Mouse (Mus musculus) embryonic facial prominence, embryonic 14.5 days (tissue): ENCODE results near the gene Nrn1. TPM values are rescaled to one million over a fixed set of nuclear protein-coding genes. Genes with fewer than 3 reads are reported as not detected.

Experiments
- ATAC-seq: fragments of 200-750 bp; cut with Nextera tagmentation; 2 replicates; pipeline ENCODE4 v1.8.0; 2017; ENCODE audit warnings: low read depth, moderate number of reproducible peaks, moderate TSS enrichment
- DNase-seq: peaks from one replicate; pipeline ENCODE4 v3.0.0-alpha.2; 2015; ENCODE audit warnings: low spot score
- H3K27ac ChIP-seq: fragments of 300-500 bp; sonication (generic); replicated peaks from 2 replicates; pipeline ENCODE4 v1.5.1; 2014; ENCODE audit warnings: low read depth, mild to moderate bottlenecking, low read length, moderate library complexity
- H3K27me3 ChIP-seq: fragments of 300-500 bp; sonication (generic); replicated peaks from 2 replicates; pipeline ENCODE4 v1.6.1; 2014; ENCODE audit warnings: low read length; ENCODE audit not compliant: control insufficient read depth, insufficient read depth
- H3K36me3 ChIP-seq: fragments of 300-500 bp; sonication (generic); 2 replicates; pipeline ENCODE4 v1.6.1; 2014; ENCODE audit warnings: low read length, mixed read lengths; ENCODE audit not compliant: control insufficient read depth, insufficient read depth
- H3K4me1 ChIP-seq: fragments of 300-500 bp; sonication (generic); 2 replicates; pipeline ENCODE4 v1.6.1; 2014; ENCODE audit warnings: antibody characterized with exemption, low read length; ENCODE audit not compliant: control insufficient read depth, insufficient read depth
- H3K4me2 ChIP-seq: fragments of 300-500 bp; sonication (generic); 2 replicates; pipeline ENCODE4 v1.6.1; 2014; ENCODE audit warnings: low read depth, mild to moderate bottlenecking, low read length, moderate library complexity, mixed read lengths
- H3K4me3 ChIP-seq: fragments of 300-500 bp; sonication (generic); 2 replicates; pipeline ENCODE4 v1.5.1; 2014; ENCODE audit warnings: low read depth, mild to moderate bottlenecking, low read length
- H3K9ac ChIP-seq: fragments of 300-500 bp; sonication (generic); 2 replicates; pipeline ENCODE4 v1.6.1; 2014; ENCODE audit warnings: low read depth, mild to moderate bottlenecking, low read length, moderate library complexity, mixed read lengths
- H3K9me3 ChIP-seq: fragments of 300-500 bp; sonication (generic); 2 replicates; pipeline ENCODE4 v1.6.1; 2016; ENCODE audit warnings: low read length; ENCODE audit not compliant: control insufficient read depth
- WGBS: fragments of 180-500 bp; shearing (Covaris S2); extraction: QIAGEN DNeasy Blood & Tissue Kit; methylation state at CpG from one replicate; pipeline ENCODE4 v1.1.7; 2014; 5-methylcytosine and 5-hydroxymethylcytosine counted together
- polyA plus RNA-seq: library from polyadenylated mRNA; unstranded; fragments of >200 nt; fragmentation: Nextera tagmentation; extraction: Ambion mirVana; gene quantifications from 2 replicates; pipeline ENCODE4 v1.2.1, GENCODE M21; 2014

Nrn1 gene
- polyA plus RNA-seq = 9.4 and 12.0 TPM in 2 replicates

- Histone ChIP-seq H3K36me3 (no peaks in the 10 kb centered on the region), H3K27me3 (peaks cover 63% of the 10 kb centered on the region), H3K9me3 (no peaks in the 10 kb centered on the region), H3K4me3 (peak within 1 kb of the TSS; percentile 44), H3K4me1 (peaks cover 18% of the 10 kb centered on the region; the same call in 1 of the 2 replicates), H3K9ac (peak within 1 kb of the TSS; percentile 32), H3K4me2 (peak within 1 kb of the TSS; percentile 79), H3K27ac (no peak within 1 kb of the TSS; the same call in 1 of the 2 replicates)
- under 1% methylated on average over 50 of the region's 50 CpGs for WGBS
- ATAC-seq (no peak), DNase-seq (no peak)
These were observed at the start of gene Nrn1 for GRCm38 (mm10) chr13:36734731-36735571. TSS of gene Nrn1 (minus strand) at chr13:36735131.

- WGBS = 61% methylated on average over 5 of the region's 5 CpGs
- Histone ChIP-seq H3K4me1 (no peaks in the 10 kb centered on the region), H3K9me3 (no peaks in the 10 kb centered on the region), H3K27me3 (no peaks in the 10 kb centered on the region), H3K4me2 (no peak overlapping the region), H3K9ac (no peak overlapping the region), H3K27ac (no peak overlapping the region), H3K4me3 (no peak overlapping the region), H3K36me3 (no peaks in the 10 kb centered on the region)
- ATAC-seq = no peak
- DNase-seq = peak; percentile 22
These were observed 44.7 kb upstream of the Nrn1 start for GRCm38 (mm10) chr13:36779626-36780025.

GRCm38 (mm10) chr13:36766801-36767200 lies 31.9 kb upstream of the Nrn1 start:
- Histone ChIP-seq H3K36me3 (no peaks in the 10 kb centered on the region), H3K9ac (no peak overlapping the region), H3K4me1 (no peaks in the 10 kb centered on the region), H3K4me2 (no peak overlapping the region), H3K9me3 (no peaks in the 10 kb centered on the region), H3K27me3 (no peaks in the 10 kb centered on the region), H3K27ac (no peak overlapping the region), H3K4me3 (no peak overlapping the region)
- DNase-seq (peak; percentile 16), ATAC-seq (no peak)
- WGBS = 54% methylated on average over 2 of the region's 2 CpGs

GRCm38 (mm10) chr13:36751861-36752260 lies 16.9 kb upstream of the Nrn1 start:
- DNase-seq (no peak), ATAC-seq (no peak)
- Histone ChIP-seq H3K9ac (no peak overlapping the region), H3K4me1 (0 out of 2 replicates have a peak, but pooled peaks cover 3% of the 10 kb centered on the region), H3K27me3 (no peaks in the 10 kb centered on the region), H3K9me3 (no peaks in the 10 kb centered on the region), H3K27ac (no peak overlapping the region), H3K4me2 (no peak overlapping the region), H3K4me3 (no peak overlapping the region), H3K36me3 (no peaks in the 10 kb centered on the region)
- WGBS = 61% methylated on average over 3 of the region's 3 CpGs

- Histone ChIP-seq H3K36me3 (no peaks in the 10 kb centered on the region), H3K27ac (no peak overlapping the region), H3K9me3 (no peaks in the 10 kb centered on the region), H3K4me3 (no peak overlapping the region), H3K9ac (no peak overlapping the region), H3K27me3 (no peaks in the 10 kb centered on the region), H3K4me1 (0 out of 2 replicates have a peak, but pooled peaks cover 3% of the 10 kb centered on the region), H3K4me2 (no peak overlapping the region)
- ATAC-seq (no peak), DNase-seq (no peak)
- 45% methylated on average over 2 of the region's 2 CpGs for WGBS
These were observed 15.1 kb upstream of the Nrn1 start for GRCm38 (mm10) chr13:36750056-36750455.

GRCm38 (mm10) chr13:36736619-36736996 lies 1.7 kb upstream of the Nrn1 start:
- H3K27ac ChIP-seq = no peak overlapping the region; the same call in 1 of the 2 replicates
- H3K27me3 ChIP-seq = peaks cover 47% of the 10 kb centered on the region
- ATAC-seq (peak; percentile 41), DNase-seq (peak; percentile 35)
- no peaks in the 10 kb centered on the region for H3K9me3 ChIP-seq
- H3K4me1 ChIP-seq = peaks cover 18% of the 10 kb centered on the region; the same call in 1 of the 2 replicates
- peak overlapping the region; percentile 32; the same call in 1 of the 2 replicates for H3K9ac ChIP-seq
- peak overlapping the region; percentile 79 for H3K4me2 ChIP-seq
- no peaks in the 10 kb centered on the region for H3K36me3 ChIP-seq
- peak overlapping the region; percentile 44 for H3K4me3 ChIP-seq
- 5% methylated on average over 9 of the region's 9 CpGs for WGBS

GRCm38 (mm10) chr13:36735901-36736618 lies 1.1 kb upstream of the Nrn1 start:
- peaks cover 53% of the 10 kb centered on the region for H3K27me3 ChIP-seq
- no peaks in the 10 kb centered on the region for H3K9me3 ChIP-seq
- H3K27ac ChIP-seq = no peak overlapping the region; the same call in 1 of the 2 replicates
- no peaks in the 10 kb centered on the region for H3K36me3 ChIP-seq
- DNase-seq (peak; percentile 90), ATAC-seq (peak; percentile 94)
- peaks cover 18% of the 10 kb centered on the region; the same call in 1 of the 2 replicates for H3K4me1 ChIP-seq
- peak overlapping the region; percentile 44 for H3K4me3 ChIP-seq
- H3K9ac ChIP-seq = peak overlapping the region; percentile 32
- WGBS = 0% methylated on average over 17 of the region's 39 CpGs
- peak overlapping the region; percentile 79 for H3K4me2 ChIP-seq

GRCm38 (mm10) chr13:36733989-36734690 lies 791 bp downstream of the Nrn1 start:
- H3K4me3 ChIP-seq = peak overlapping the region; percentile 44
- ATAC-seq (no peak), DNase-seq (no peak)
- peak overlapping the region; percentile 79 for H3K4me2 ChIP-seq
- H3K9me3 ChIP-seq = no peaks in the 10 kb centered on the region
- no peaks in the 10 kb centered on the region for H3K36me3 ChIP-seq
- no peak overlapping the region; the same call in 1 of the 2 replicates for H3K27ac ChIP-seq
- H3K4me1 ChIP-seq = peaks cover 18% of the 10 kb centered on the region; the same call in 1 of the 2 replicates
- under 1% methylated on average over 26 of the region's 26 CpGs for WGBS
- H3K9ac ChIP-seq = no peak overlapping the region
- peaks cover 71% of the 10 kb centered on the region for H3K27me3 ChIP-seq
